Mouse (Mus musculus): ENCODE data around the gene AL732309.1. TPM values are rescaled to one million over a fixed set of nuclear protein-coding genes. Genes with fewer than 3 reads are reported as not detected.

AL732309.1 gene
- 10 to 100 TPM in 18 of 26 experiments, 1 to 10 TPM in 8; 2.8 to 21.5 (median 12.8) TPM for total RNA-seq (2018; cell fraction: chromatin; rRNA removed)
- 1 to 10 TPM in 23 of 26 experiments, under 1 TPM in 3; 0.57 to 5.4 (median 2.2) TPM for total RNA-seq (2018; cell fraction: cytosol; rRNA removed)
- 10 to 100 TPM in 16 of 26 experiments, 1 to 10 TPM in 10; 2.1 to 25.2 (median 11.1) TPM for total RNA-seq (2018; cell fraction: nucleus; rRNA removed)
- 3.0 to 6.1 TPM (median 4.7 TPM) in 3 replicates for polyA plus RNA-seq (2018)

- H3K79me2 ChIP-seq (ENCODE audit: inconsistent target) = no peaks in the 10 kb centered on the region
- WGBS (ENCODE audit: missing documents) = 86% methylated on average over 10 of the region's 10 CpGs
- no peak within 1 kb of the TSS for H3K27ac ChIP-seq
- no peak within 1 kb of the TSS for H3K4me3 ChIP-seq (ENCODE audit: inconsistent target)
- H3K36me3 ChIP-seq (ENCODE audit: inconsistent target) = peaks cover 49% of the 10 kb centered on the region
Measured at GRCm38 (mm10) chr2:25246183-25247072, at the start of gene AL732309.1. TSS of gene AL732309.1 (minus strand) at chr2:25246863.

GRCm38 (mm10) chr2:25293706-25294105 is 47.0 kb upstream of the AL732309.1 start:
- H3K4me3 ChIP-seq (ENCODE audit: inconsistent target) = no peak overlapping the region
- H3K27ac ChIP-seq = no peak overlapping the region
- no peaks in the 10 kb centered on the region for H3K36me3 ChIP-seq (ENCODE audit: inconsistent target)
- H3K79me2 ChIP-seq (ENCODE audit: inconsistent target) = no peaks in the 10 kb centered on the region
- 82% methylated on average over 9 of the region's 9 CpGs for WGBS (ENCODE audit: missing documents)

- Histone ChIP-seq H3K36me3 (ENCODE audit: inconsistent target) (no peaks in the 10 kb centered on the region), H3K79me2 (ENCODE audit: inconsistent target) (no peaks in the 10 kb centered on the region), H3K27ac (no peak overlapping the region), H3K4me3 (ENCODE audit: inconsistent target) (no peak overlapping the region)
- 0% methylated on average over 1 of the region's 1 CpGs for WGBS (ENCODE audit: missing documents)
Measured at GRCm38 (mm10) chr2:25292856-25293255, 46.2 kb upstream of the AL732309.1 start.

GRCm38 (mm10) chr2:25292054-25292544 is 45.4 kb upstream of the AL732309.1 start:
- H3K27ac ChIP-seq = no peak overlapping the region
- H3K4me3 ChIP-seq (ENCODE audit: inconsistent target) = no peak overlapping the region
- 11% methylated on average over 42 of the region's 43 CpGs for WGBS (ENCODE audit: missing documents)
- H3K36me3 ChIP-seq (ENCODE audit: inconsistent target) = no peaks in the 10 kb centered on the region
- no peaks in the 10 kb centered on the region for H3K79me2 ChIP-seq (ENCODE audit: inconsistent target)

GRCm38 (mm10) chr2:25291184-25292053 is 44.8 kb upstream of the AL732309.1 start:
- Histone ChIP-seq H3K4me3 (ENCODE audit: inconsistent target) (no peak overlapping the region), H3K27ac (no peak overlapping the region), H3K36me3 (ENCODE audit: inconsistent target) (no peaks in the 10 kb centered on the region), H3K79me2 (ENCODE audit: inconsistent target) (no peaks in the 10 kb centered on the region)
- WGBS (ENCODE audit: missing documents) = 14% methylated on average over 29 of the region's 32 CpGs

GRCm38 (mm10) chr2:25290816-25291130 is 44.1 kb upstream of the AL732309.1 start:
- Histone ChIP-seq H3K27ac (no peak overlapping the region), H3K79me2 (ENCODE audit: inconsistent target) (no peaks in the 10 kb centered on the region), H3K4me3 (ENCODE audit: inconsistent target) (no peak overlapping the region), H3K36me3 (ENCODE audit: inconsistent target) (no peaks in the 10 kb centered on the region)
- WGBS (ENCODE audit: missing documents) = 2% methylated on average over 18 of the region's 18 CpGs

GRCm38 (mm10) chr2:25290101-25290815 is 43.6 kb upstream of the AL732309.1 start:
- Histone ChIP-seq H3K4me3 (ENCODE audit: inconsistent target) (no peak overlapping the region), H3K79me2 (ENCODE audit: inconsistent target) (no peaks in the 10 kb centered on the region), H3K36me3 (ENCODE audit: inconsistent target) (peaks cover 5% of the 10 kb centered on the region), H3K27ac (no peak overlapping the region)
- WGBS (ENCODE audit: missing documents) = 4% methylated on average over 54 of the region's 54 CpGs

- 9% methylated on average over 11 of the region's 11 CpGs for WGBS (ENCODE audit: missing documents)
- H3K27ac ChIP-seq = no peak within 1 kb of the TSS
Measured at GRCm38 (mm10) chr2:25289651-25290050, 43.0 kb upstream of the AL732309.1 start, which contains the start of gene Lrrc26. TSS of gene Lrrc26 (plus strand) at chr2:25289915.

GRCm38 (mm10) chr2:25288734-25289345 is 42.2 kb upstream of the AL732309.1 start:
- Histone ChIP-seq H3K36me3 (ENCODE audit: inconsistent target) (peaks cover 19% of the 10 kb centered on the region), H3K4me3 (ENCODE audit: inconsistent target) (no peak overlapping the region), H3K27ac (no peak overlapping the region), H3K79me2 (ENCODE audit: inconsistent target) (no peaks in the 10 kb centered on the region)
- 87% methylated on average over 7 of the region's 7 CpGs for WGBS (ENCODE audit: missing documents)

More at GRCm38 (mm10) chr2:25289651-25290050, 43.0 kb upstream of the AL732309.1 start, which contains the start of gene Lrrc26:
- Histone ChIP-seq H3K36me3 (ENCODE audit: inconsistent target) (peaks cover 11% of the 10 kb centered on the region), H3K79me2 (ENCODE audit: inconsistent target) (no peaks in the 10 kb centered on the region), H3K4me3 (ENCODE audit: inconsistent target) (no peak within 1 kb of the TSS)

GRCm38 (mm10) chr2:25287927-25288649 is 41.4 kb upstream of the AL732309.1 start, which contains the start of gene Tmem210:
TSS of gene Tmem210 (plus strand) at chr2:25288145.
- WGBS (ENCODE audit: missing documents) = 93% methylated on average over 6 of the region's 6 CpGs
- peaks cover 27% of the 10 kb centered on the region for H3K36me3 ChIP-seq (ENCODE audit: inconsistent target)
- no peak within 1 kb of the TSS for H3K4me3 ChIP-seq (ENCODE audit: inconsistent target)
- H3K27ac ChIP-seq = no peak within 1 kb of the TSS
- no peaks in the 10 kb centered on the region for H3K79me2 ChIP-seq (ENCODE audit: inconsistent target)

- Histone ChIP-seq H3K27ac (no peak overlapping the region), H3K79me2 (ENCODE audit: inconsistent target) (no peaks in the 10 kb centered on the region), H3K36me3 (ENCODE audit: inconsistent target) (peaks cover 37% of the 10 kb centered on the region), H3K4me3 (ENCODE audit: inconsistent target) (no peak overlapping the region)
- WGBS (ENCODE audit: missing documents) = 47% methylated on average over 7 of the region's 7 CpGs
Measured at GRCm38 (mm10) chr2:25286837-25287636, 40.4 kb upstream of the AL732309.1 start.

- Histone ChIP-seq H3K4me3 (ENCODE audit: inconsistent target) (no peak overlapping the region), H3K36me3 (ENCODE audit: inconsistent target) (peaks cover 43% of the 10 kb centered on the region), H3K27ac (no peak overlapping the region), H3K79me2 (ENCODE audit: inconsistent target) (no peaks in the 10 kb centered on the region)
- 89% methylated on average over 1 of the region's 1 CpGs for WGBS (ENCODE audit: missing documents)
Measured at GRCm38 (mm10) chr2:25286314-25286713, 39.7 kb upstream of the AL732309.1 start.

All from macrophage (primary cell).